ENCODE assay signal across 19 mouse cellular contexts in the genomic region with DNA sequence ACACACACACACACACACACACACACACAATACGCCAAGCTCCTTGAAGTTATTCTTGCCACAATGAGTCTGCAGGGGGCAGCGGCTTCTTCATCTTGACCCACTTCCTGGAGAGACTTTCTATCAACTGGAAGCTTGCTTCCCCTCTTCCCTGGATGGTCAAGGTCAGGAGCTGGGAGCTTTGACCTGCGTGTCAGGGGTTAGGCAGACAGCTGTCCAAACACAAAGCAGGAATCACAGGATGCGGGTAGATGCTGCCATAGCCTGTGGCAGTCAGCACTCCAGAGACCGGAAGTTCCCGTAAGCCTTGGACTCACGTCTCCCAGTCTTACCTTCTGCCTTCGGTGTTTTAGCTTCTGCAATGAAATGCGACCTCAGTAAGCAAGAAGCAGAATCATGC. TPM values are rescaled to one million over a fixed set of nuclear protein-coding genes. Genes with fewer than 3 reads are reported as not detected.
DNase-seq lines count a peak whose midpoint lies in the region; ATAC-seq lines count a peak whose summit lies in the region.
"Had no signal": no experiment of that assay in that cellular context is flagged by ENCODE, and none has a peak within 500 bp of the region (broad histone marks: within the 10 kb centered on the region; RNA-seq: fewer than 3 reads in every experiment).

No protein-coding gene starts in this region.

- H3K36me3 ChIP-seq in midbrain, embryonic 10.5 days = no peaks in the 10 kb centered on the region
- H3K36me3 ChIP-seq in midbrain, embryonic 13.5 days = no peaks in the 10 kb centered on the region
- no peaks in the 10 kb centered on the region for H3K36me3 ChIP-seq in limb, embryonic 12.5 days
- H3K36me3 ChIP-seq: heart, embryonic 10.5 days; limb, embryonic 15.5 days had no signal

- DNase-seq in midbrain, embryonic 10.5 days (ENCODE audit: low spot score) = peak; percentile 41
- peak; percentile 73 for DNase-seq in embryo, embryonic 10 days (ENCODE audit: low spot score)
- DNase-seq in yolk sac, embryonic 10.5 days (ENCODE audit: low spot score) = peak; percentile 13
- no peak for DNase-seq in kidney, postnatal 36 days
- no peak for DNase-seq in adipocyte (ENCODE audit: low spot score)
- DNase-seq: B cell, adult 2 months; cerebellum, postnatal 10 days; gastrocnemius, postnatal 25 days; heart, postnatal 14 days; kidney, adult 18-20 months; kidney, postnatal 14 days; layer of hippocampus, adult 9-11 months; lung, postnatal 10 days had no signal

- H3K4me3 ChIP-seq in midbrain, embryonic 10.5 days = no peak overlapping the region
- no peak overlapping the region for H3K4me3 ChIP-seq in midbrain, embryonic 13.5 days (replicated peaks)
- no peak overlapping the region for H3K4me3 ChIP-seq in limb, embryonic 12.5 days (replicated peaks)
- H3K4me3 ChIP-seq: heart, embryonic 10.5 days; limb, embryonic 15.5 days had no signal

- WGBS in midbrain, embryonic 10.5 days = 63% methylated on average over 9 of the region's 9 CpGs
- 71% methylated on average over 9 of the region's 9 CpGs for WGBS in midbrain, embryonic 13.5 days
- 57% methylated on average over 9 of the region's 9 CpGs for whole genome bisulfite sequencing in limb, embryonic 12.5 days

- no peaks in the 10 kb centered on the region for H3K27me3 ChIP-seq in midbrain, embryonic 10.5 days (ENCODE audit: low read depth, poor library complexity, severe bottlenecking)
- H3K27me3 ChIP-seq in midbrain, embryonic 13.5 days = no peaks in the 10 kb centered on the region
- H3K27me3 ChIP-seq in limb, embryonic 12.5 days = no peaks in the 10 kb centered on the region
- H3K27me3 ChIP-seq: limb, embryonic 15.5 days; Patski had no signal

- H3K4me1 ChIP-seq in midbrain, embryonic 10.5 days = peaks cover 14% of the 10 kb centered on the region
- no peaks in the 10 kb centered on the region for H3K4me1 ChIP-seq in midbrain, embryonic 13.5 days (replicated peaks)
- H3K4me1 ChIP-seq in limb, embryonic 12.5 days (replicated peaks) = peaks cover 14% of the 10 kb centered on the region
- H3K4me1 ChIP-seq: heart, embryonic 10.5 days had no signal

- H3K9ac ChIP-seq in midbrain, embryonic 13.5 days (replicated peaks) = no peak overlapping the region
- H3K9ac ChIP-seq in limb, embryonic 12.5 days (replicated peaks) = no peak overlapping the region
- H3K9ac ChIP-seq: limb, embryonic 15.5 days had no signal

- no peak overlapping the region for H3K4me2 ChIP-seq in midbrain, embryonic 13.5 days (replicated peaks)
- H3K4me2 ChIP-seq in limb, embryonic 12.5 days = no peak overlapping the region
- H3K4me2 ChIP-seq: limb, embryonic 15.5 days had no signal

- H3K9me3 ChIP-seq in midbrain, embryonic 10.5 days (replicated peaks) = no peaks in the 10 kb centered on the region
- no peaks in the 10 kb centered on the region for H3K9me3 ChIP-seq in midbrain, embryonic 13.5 days
- no peaks in the 10 kb centered on the region for H3K9me3 ChIP-seq in limb, embryonic 12.5 days
- H3K9me3 ChIP-seq: heart, embryonic 10.5 days; limb, embryonic 15.5 days had no signal

- no peak for ATAC-seq in midbrain, embryonic 13.5 days
- ATAC-seq in limb, embryonic 12.5 days (ENCODE audit: insufficient number of reproducible peaks, insufficient read depth, low FRiP score, low TSS enrichment, low read depth) = no peak
- ATAC-seq: Patski had no signal

- H3K27ac ChIP-seq in midbrain, embryonic 10.5 days (replicated peaks) = no peak overlapping the region
- H3K27ac ChIP-seq in midbrain, embryonic 13.5 days = no peak overlapping the region
- peak overlapping the region; percentile 35; the same call in 1 of the 2 replicates for H3K27ac ChIP-seq in limb, embryonic 12.5 days
- H3K27ac ChIP-seq: heart, embryonic 10.5 days; limb, embryonic 15.5 days had no signal

RNA-seq across cellular contexts. Expression of a gene that starts 38.1 kb away (rescaled TPM):
- 14.0 and 15.0 TPM in 2 replicates for polyA plus RNA-seq in midbrain, embryonic 10.5 days (2016; fragmentation: Nextera tagmentation; extraction: Ambion mirVana)
- 10.9 and 14.6 TPM in 2 replicates for polyA plus RNA-seq in midbrain, embryonic 13.5 days (2015; fragmentation: Nextera tagmentation; extraction: Ambion mirVana)
- 10.9 and 12.5 TPM in 2 replicates for polyA plus RNA-seq in limb, embryonic 12.5 days (2016; fragmentation: Nextera tagmentation; extraction: Ambion mirVana)
- polyA plus RNA-seq: liver, embryonic 16.5 days; Patski had no signal

Comparison
In these comparisons a context has a peak if more than half of its experiments do, and no peak if none do; other contexts are left out.
1. DNase-seq: peak in midbrain, embryonic 10.5 days (single experiment), embryo, embryonic 10 days (single experiment) and yolk sac, embryonic 10.5 days (single experiment); none in kidney, postnatal 36 days (0 of 2) and adipocyte (single experiment).